Mouse (Mus musculus) C2C12 (cell line): ENCODE measurements around the gene Ifitm10. TPM values are rescaled to one million over a fixed set of nuclear protein-coding genes. Genes with fewer than 3 reads are reported as not detected.

Experiments
- H3K27me3 ChIP-seq: one replicate; pipeline ENCODE4 v1.6.1; 2011; ENCODE audit not compliant: control insufficient read depth, insufficient read depth, insufficient read length
- H3K36me3 ChIP-seq: one replicate; pipeline ENCODE4 v1.6.1; 2011; ENCODE audit not compliant: control insufficient read depth, insufficient read depth
- H3K4me3 ChIP-seq: one replicate; pipeline ENCODE4 v1.5.1; 2011; ENCODE audit warnings: mild to moderate bottlenecking, control low read depth; ENCODE audit not compliant: poor library complexity, insufficient read depth, severe bottlenecking
- H3K79me2 ChIP-seq: one replicate; pipeline ENCODE4 v1.6.1; 2011; ENCODE audit not compliant: control insufficient read depth, insufficient read depth
- H3K79me3 ChIP-seq: one replicate; pipeline ENCODE4 v1.6.1; 2011; ENCODE audit warnings: low read depth, control low read depth
- H3ac ChIP-seq: one replicate; pipeline ENCODE3; 2011; ENCODE audit warnings: low read depth; ENCODE audit not compliant: control insufficient read depth, insufficient read length
- CEBPB ChIP-seq: IDR thresholded peaks from one replicate; pipeline ENCODE4 v1.6.1; 2011; ENCODE audit warnings: low read depth, mild to moderate bottlenecking, control low read depth, moderate library complexity
- CTCF ChIP-seq: IDR thresholded peaks from one replicate; pipeline ENCODE4 v1.5.1; 2011; ENCODE audit not compliant: control insufficient read depth, insufficient read depth, insufficient read length
- FOSL1 ChIP-seq: IDR thresholded peaks from one replicate; pipeline ENCODE4 v1.8.0; 2011; ENCODE audit warnings: mild to moderate bottlenecking, low read length; ENCODE audit not compliant: poor library complexity, insufficient read depth, severe bottlenecking
- MAX ChIP-seq: IDR thresholded peaks from one replicate; pipeline ENCODE4 v1.6.1; 2011; ENCODE audit warnings: mild to moderate bottlenecking, control low read depth
- MYOD1 ChIP-seq: IDR thresholded peaks from one replicate; pipeline ENCODE4 v1.6.1; 2011; ENCODE audit warnings: low read depth; ENCODE audit not compliant: control insufficient read depth, insufficient read length
- MYOG ChIP-seq: IDR thresholded peaks from one replicate; pipeline ENCODE4 v1.6.1; 2011; ENCODE audit not compliant: control insufficient read depth, insufficient read length; ENCODE audit errors: extremely low read depth
- USF1 ChIP-seq: IDR thresholded peaks from one replicate; pipeline ENCODE4 v1.6.1; 2011; ENCODE audit warnings: low read depth, mild to moderate bottlenecking, control low read depth, moderate library complexity
- polyA plus RNA-seq: library from polyadenylated mRNA; unstranded; fragments of >200 nt; fragmentation: generic; extraction: Trizol; gene quantifications from one replicate; pipeline ENCODE4 v1.2.1, GENCODE M21; 2012; ENCODE audit warnings: missing spikeins

The Ifitm10 gene
- polyA plus RNA-seq, 1 experiment: 2.0 TPM

GRCm38 (mm10) chr7:142394261-142395190 is 21.0 kb upstream of the Ifitm10 start:
- H3ac ChIP-seq: no peak overlapping the region
- H3K27me3 ChIP-seq: no peaks in the 10 kb centered on the region
- no peaks in the 10 kb centered on the region for H3K79me3 ChIP-seq
- no peak overlapping the region for H3K4me3 ChIP-seq
- no peaks in the 10 kb centered on the region for H3K36me3 ChIP-seq
- TF ChIP-seq FOSL1: no peak
- TF ChIP-seq MYOD1: no peak
- no peak for TF ChIP-seq MYOG
- TF ChIP-seq CTCF: no peak
- TF ChIP-seq USF1: no peak
- no peak for TF ChIP-seq CEBPB
- no peak for TF ChIP-seq MAX
- no peaks in the 10 kb centered on the region for H3K79me2 ChIP-seq

GRCm38 (mm10) chr7:142393191-142393590 is 19.6 kb upstream of the Ifitm10 start:
- no peak overlapping the region for H3ac ChIP-seq
- H3K4me3 ChIP-seq: no peak overlapping the region
- no peaks in the 10 kb centered on the region for H3K79me3 ChIP-seq
- no peaks in the 10 kb centered on the region for H3K36me3 ChIP-seq
- no peaks in the 10 kb centered on the region for H3K27me3 ChIP-seq
- no peaks in the 10 kb centered on the region for H3K79me2 ChIP-seq
- TF ChIP-seq FOSL1 (peak; percentile 73), MYOD1 (no peak)

GRCm38 (mm10) chr7:142391609-142392008 is 18.1 kb upstream of the Ifitm10 start:
- Histone ChIP-seq H3K79me2 (peaks cover 9% of the 10 kb centered on the region), H3ac (no peak overlapping the region), H3K27me3 (no peaks in the 10 kb centered on the region), H3K4me3 (no peak overlapping the region), H3K79me3 (peaks cover 8% of the 10 kb centered on the region), H3K36me3 (no peaks in the 10 kb centered on the region)
- no peak for TF ChIP-seq CTCF
- peak; percentile 61 for TF ChIP-seq MYOD1
- no peak for TF ChIP-seq MYOG
- TF ChIP-seq CEBPB: no peak
- TF ChIP-seq FOSL1: no peak
- TF ChIP-seq MAX: no peak

GRCm38 (mm10) chr7:142391108-142391507 is 17.6 kb upstream of the Ifitm10 start:
- Histone ChIP-seq H3K27me3 (no peaks in the 10 kb centered on the region), H3K79me3 (peaks cover 11% of the 10 kb centered on the region), H3K36me3 (no peaks in the 10 kb centered on the region), H3K4me3 (no peak overlapping the region), H3K79me2 (peaks cover 14% of the 10 kb centered on the region), H3ac (no peak overlapping the region)
- no peak for TF ChIP-seq CTCF
- TF ChIP-seq CEBPB: no peak
- no peak for TF ChIP-seq MYOD1
- no peak for TF ChIP-seq MAX
- TF ChIP-seq USF1: no peak
- no peak for TF ChIP-seq FOSL1
- no peak for TF ChIP-seq MYOG

- Histone ChIP-seq H3K36me3 (peaks cover 4% of the 10 kb centered on the region), H3K4me3 (no peak overlapping the region), H3K79me2 (peaks cover 24% of the 10 kb centered on the region), H3K79me3 (peaks cover 18% of the 10 kb centered on the region), H3ac (no peak overlapping the region), H3K27me3 (no peaks in the 10 kb centered on the region)
- TF ChIP-seq MAX: no peak
- no peak for TF ChIP-seq USF1
- TF ChIP-seq CEBPB: no peak
- TF ChIP-seq MYOD1: no peak
- no peak for TF ChIP-seq CTCF
- no peak for TF ChIP-seq FOSL1
- TF ChIP-seq MYOG: no peak
Observed at GRCm38 (mm10) chr7:142389961-142390650, 16.6 kb upstream of the Ifitm10 start.
